Mouse (Mus musculus) testis, adult 2 months (tissue): ENCODE data around the gene Tiparp.

ENCODE experiments used
- CTCF ChIP-seq: fragments of 200-500 bp; IDR thresholded peaks from 2 replicates; pipeline ENCODE4 v1.5.1; 2012; ENCODE audit warnings: low read depth, mild to moderate bottlenecking, inconsistent platforms, low read length, moderate library complexity; ENCODE audit not compliant: control insufficient read depth, insufficient read depth, insufficient replicate concordance
- POLR2A ChIP-seq: fragments of 200-500 bp; IDR thresholded peaks from 2 replicates; pipeline ENCODE4 v1.6.1; 2012; ENCODE audit warnings: low read depth, mild to moderate bottlenecking, inconsistent platforms, low read length, moderate library complexity; ENCODE audit not compliant: control insufficient read depth

- TF ChIP-seq CTCF (no peak), POLR2A (no peak)
Observed at GRCm38 (mm10) chr3:65523397-65523796, 4.8 kb upstream of the Tiparp start.
